Mouse (Mus musculus) left cerebral cortex, adult 11 months (tissue): ENCODE measurements around the gene Trdmt1.
"Not testable (repeated sequence)": the region's sequence is repeated elsewhere in the genome, so short reads cannot be mapped to it uniquely, and the experiment has no call there.

Experiments used
- DNase-seq: peaks from one replicate; pipeline ENCODE4 v3.0.0; 2022; ENCODE audit warnings: low spot score

Trdmt1 gene

DNA sequence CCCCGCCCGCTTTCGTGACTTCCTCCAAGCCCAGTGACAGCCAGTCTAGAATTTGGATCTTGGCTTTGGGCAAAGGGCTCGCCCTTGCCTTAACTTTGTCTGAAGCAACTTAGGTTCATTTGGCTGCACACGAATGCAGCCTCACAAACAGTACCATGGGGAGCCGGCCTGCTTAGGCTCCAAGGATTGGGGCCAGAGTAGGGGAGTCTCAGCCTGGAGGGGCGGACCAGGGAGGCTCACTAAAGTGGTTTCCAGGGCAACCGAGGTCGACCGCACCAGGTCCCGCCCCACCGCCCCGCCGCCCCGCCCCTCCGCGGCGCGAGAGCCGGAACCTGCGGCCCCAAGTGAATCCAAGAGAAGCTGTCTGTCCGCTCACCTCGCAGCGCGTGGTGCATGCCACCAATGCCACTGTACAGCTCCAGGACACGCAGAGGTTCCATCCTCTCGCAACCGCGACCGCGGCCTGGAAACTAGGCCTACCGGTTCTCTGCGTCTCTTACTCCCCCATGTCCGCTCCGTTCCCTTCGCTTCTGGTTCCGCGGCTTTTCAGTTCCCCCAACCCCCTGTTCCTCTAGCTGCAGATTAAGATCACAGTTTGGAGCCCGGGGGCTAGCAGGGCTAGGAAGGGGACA, at the start of gene Trdmt1:
TSS of gene Trdmt1 (minus strand) at position 476 of the 632 bp plus-strand sequence.
- peak; percentile 66 for DNase-seq

GRCm38 (mm10) chr2:13593328-13593727, 48.9 kb upstream of the Trdmt1 start:
- DNase-seq = no peak

DNA sequence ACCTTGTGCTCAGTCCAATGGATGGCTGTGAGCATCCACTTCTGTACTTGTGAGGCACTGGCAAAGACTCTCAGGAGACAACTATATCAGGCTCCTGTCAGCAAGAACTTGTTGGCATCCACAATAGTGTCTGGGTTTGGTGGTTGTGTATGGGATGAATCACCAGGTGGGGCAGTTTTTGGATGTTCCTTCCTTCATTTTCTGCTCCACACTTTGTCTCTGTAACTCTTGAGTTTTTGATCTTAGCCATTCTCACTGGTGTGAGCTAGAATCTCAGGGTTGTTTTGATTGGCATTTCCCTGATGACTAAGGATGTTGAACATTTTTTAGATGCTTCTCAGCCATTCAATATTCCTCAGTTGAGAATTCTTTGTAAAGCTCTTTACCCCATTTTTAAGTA, 39.3 kb upstream of the Trdmt1 start:
- not testable (repeated sequence) for DNase-seq

DNA sequence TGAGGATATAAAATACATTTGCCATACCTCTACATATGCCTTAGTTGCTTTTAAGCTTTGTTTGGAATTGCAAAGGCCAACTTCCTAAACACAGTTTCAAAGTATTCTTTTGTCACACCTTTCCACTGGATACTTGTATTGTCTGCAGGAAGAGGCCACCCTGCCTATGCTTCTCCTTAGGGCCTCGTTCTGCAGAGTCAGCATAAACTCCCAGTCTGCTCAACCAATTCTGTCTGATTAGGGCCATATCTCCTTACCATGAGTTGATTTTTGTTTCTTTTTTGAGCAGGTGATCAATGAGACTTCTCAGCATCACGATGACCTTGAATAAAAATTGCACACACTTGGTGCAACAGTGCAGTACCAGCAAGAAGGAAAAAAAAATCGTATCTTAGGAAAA, 37.7 kb upstream of the Trdmt1 start:
- DNase-seq = no peak

GRCm38 (mm10) chr2:13579991-13580390, 35.5 kb upstream of the Trdmt1 start:
- no peak for DNase-seq

DNA sequence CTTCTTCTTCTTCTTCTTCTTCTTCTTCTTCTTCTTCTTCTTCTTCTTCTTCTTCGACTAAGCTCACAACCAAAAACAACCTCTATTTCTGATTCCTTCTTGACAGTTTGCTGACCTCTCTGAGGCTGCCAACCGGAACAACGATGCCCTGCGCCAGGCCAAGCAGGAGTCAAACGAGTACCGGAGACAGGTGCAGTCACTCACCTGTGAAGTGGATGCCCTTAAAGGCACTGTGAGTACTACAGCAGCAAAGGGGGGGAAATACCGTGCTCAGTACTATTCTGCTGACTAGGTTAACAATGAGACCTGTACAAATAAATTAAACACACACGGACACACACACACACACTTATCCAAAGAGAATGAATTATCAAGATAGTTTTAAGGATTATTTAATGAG, 34.8 kb upstream of the Trdmt1 start:
- no peak for DNase-seq

DNA sequence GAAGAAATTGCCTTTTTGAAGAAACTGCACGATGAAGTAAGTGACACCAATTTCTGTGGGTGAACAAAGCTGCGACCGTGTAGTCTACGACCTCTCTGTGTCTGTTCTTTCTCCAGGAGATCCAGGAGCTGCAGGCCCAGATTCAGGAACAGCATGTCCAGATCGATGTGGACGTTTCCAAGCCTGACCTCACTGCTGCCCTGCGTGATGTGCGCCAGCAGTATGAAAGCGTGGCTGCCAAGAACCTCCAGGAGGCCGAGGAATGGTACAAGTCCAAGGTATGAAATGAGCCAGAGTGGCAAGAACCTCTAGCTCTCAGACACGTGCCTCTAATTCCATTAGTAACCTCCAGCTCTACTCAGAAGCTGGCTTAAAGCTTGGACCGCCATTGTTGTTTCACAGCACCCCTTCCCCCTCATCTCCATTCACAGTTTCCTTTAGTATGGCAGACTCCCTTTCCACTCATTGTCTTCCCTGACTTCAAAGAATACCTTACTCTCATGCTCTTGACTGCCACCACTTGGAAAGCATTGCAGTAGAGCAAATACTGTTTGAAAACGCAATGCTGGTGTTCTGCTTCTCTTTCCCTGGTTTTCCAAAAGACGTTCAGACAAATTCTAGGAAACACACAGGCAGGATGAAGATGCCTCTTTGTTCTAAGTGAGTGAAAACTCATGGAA, 34.1 kb upstream of the Trdmt1 start:
- DNase-seq = no peak

DNA sequence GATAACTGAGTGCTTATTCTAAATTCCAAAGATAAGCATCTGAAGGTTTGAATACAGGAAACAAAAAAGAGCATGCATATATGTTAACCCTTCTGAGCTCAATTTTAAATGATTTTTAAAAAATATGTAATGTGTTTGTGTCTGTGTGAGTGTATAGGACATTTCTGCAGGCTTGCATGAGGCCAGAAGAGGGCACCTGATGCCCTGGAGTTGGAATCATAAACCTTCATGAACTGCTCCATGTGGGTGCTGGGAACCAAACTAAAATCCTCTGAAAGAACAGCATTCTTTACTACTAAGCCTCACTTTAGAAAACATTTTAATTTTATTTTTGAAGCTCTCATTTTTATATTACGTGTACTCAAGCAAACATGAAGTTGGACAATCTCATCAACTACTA, 32.9 kb upstream of the Trdmt1 start:
- no peak for DNase-seq

DNA sequence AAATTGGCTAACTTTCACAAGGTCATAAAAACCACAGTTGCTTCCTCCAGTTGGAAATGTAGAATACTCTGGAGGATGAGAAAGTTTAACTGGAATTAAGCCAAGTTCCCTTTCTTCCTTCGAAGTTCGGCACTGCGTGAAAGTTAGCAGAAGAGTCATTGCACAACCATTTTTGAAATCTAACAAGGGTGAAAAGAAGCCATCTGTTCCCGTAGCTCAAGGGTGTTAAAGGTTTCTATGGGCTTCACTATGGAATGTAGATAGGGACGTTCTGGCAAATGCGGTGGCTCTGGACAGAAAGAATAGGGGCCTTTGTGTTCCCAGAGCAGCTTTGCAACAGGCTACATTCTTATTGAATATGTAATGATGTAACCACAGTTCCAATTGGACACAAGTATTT, 31.5 kb upstream of the Trdmt1 start:
- DNase-seq = no peak

- DNase-seq = peak; percentile 21
Observed at GRCm38 (mm10) chr2:13575287-13575801, 30.9 kb upstream of the Trdmt1 start.

GRCm38 (mm10) chr2:13574801-13575150, 30.3 kb upstream of the Trdmt1 start:
- DNase-seq = no peak

- no peak for DNase-seq
Observed at GRCm38 (mm10) chr2:13574066-13574800, 29.8 kb upstream of the Trdmt1 start.

- DNase-seq = no peak
Observed at GRCm38 (mm10) chr2:13573408-13574065, 29.1 kb upstream of the Trdmt1 start, which contains the start of gene Vim. Vim (plus strand) TSS chr2:13573927.

GRCm38 (mm10) chr2:13572647-13573407, 28.4 kb upstream of the Trdmt1 start:
- no peak for DNase-seq

- DNase-seq = no peak
Observed at GRCm38 (mm10) chr2:13572101-13572553, 27.7 kb upstream of the Trdmt1 start.

DNA sequence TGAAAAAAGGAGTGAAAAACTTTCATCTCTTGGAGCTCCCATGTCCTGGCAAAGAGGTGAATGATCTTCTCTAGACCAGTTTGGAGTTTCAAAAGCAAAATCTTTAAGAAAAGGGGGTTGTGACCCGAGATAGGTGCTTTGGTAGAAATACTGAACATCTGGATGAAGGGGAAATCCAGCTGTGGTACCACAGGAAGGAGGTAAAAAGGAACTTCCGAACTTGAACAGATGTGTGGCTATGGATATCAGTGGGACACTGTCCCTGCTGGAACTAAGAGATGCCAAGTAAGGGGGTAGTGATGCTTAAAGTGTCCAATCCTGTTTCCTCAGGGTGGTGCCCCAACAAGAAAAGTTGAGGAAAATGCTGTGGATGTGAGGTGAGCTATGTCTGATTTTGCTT, 25.7 kb upstream of the Trdmt1 start:
- no peak for DNase-seq

DNA sequence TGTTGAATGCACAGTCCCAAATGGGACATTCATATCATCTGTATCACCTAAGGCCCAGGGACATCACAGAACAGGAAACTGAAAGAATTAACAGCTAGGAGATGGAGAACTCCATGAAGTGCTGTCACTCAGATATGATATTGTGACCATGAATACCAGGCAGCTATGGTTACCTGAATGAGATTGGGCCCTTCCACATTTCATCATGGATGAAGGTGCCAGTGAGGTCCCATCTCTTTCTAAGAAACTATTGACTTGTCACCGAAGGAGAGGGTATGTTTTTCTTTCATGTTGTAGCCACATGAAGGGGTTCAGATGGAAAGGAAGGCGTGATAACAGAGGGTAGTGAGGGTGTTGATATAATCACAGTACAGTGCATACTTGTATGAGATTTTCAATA, 15.9 kb upstream of the Trdmt1 start:
- DNase-seq = no peak

DNA sequence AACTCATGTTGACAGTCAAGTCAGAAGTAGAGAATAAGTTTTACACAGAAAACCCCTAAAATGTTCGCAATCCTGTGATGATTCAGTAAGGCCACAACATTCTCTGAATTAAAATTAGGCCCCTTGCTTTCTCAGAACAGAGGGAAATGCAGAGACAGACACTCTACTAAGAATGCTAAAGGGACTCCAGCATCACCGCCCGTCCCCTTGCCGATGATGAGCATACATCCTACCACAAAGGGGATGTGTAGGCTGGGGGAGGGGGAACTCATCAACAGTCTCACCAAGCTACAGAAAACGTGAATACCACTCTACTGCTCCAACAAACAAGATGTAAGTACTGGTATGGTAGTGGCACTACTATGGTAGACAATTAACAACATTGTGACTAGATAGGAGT, 15.3 kb upstream of the Trdmt1 start:
- no peak for DNase-seq

DNA sequence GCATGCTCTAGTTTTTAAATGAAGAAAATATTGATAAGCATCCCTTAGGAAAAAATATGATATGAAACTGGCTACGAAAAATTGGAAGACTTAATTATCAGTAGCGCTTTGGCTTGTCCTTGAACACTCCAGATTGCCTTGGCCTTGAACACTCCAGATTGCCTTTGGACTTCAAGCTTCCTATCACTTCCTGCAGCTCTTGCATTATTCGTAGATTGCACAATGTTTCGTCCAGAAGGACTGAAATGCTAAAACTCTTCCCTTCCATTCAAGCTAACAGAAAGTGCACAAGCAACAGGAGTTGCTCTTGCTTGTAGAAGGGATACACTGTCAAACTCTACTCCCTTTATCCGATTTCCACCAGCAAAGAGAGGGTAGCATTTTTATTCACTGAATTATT, 14.8 kb upstream of the Trdmt1 start:
- DNase-seq = no peak

- no peak for DNase-seq
Observed at GRCm38 (mm10) chr2:13558607-13559262, 14.3 kb upstream of the Trdmt1 start.
